Mouse (Mus musculus): ENCODE measurements around the gene Vmn1r38. TPM values are rescaled to one million over a fixed set of nuclear protein-coding genes. Genes with fewer than 3 reads are reported as not detected.

Gene Vmn1r38
- polyA plus RNA-seq (2015; fragmentation: Illumina TruSeq; extraction: RNeasy Lipid Tissue Mini Kit (QIAGEN cat#74804); ENCODE audit: low read depth, low replicate concordance) = not detected

DNA sequence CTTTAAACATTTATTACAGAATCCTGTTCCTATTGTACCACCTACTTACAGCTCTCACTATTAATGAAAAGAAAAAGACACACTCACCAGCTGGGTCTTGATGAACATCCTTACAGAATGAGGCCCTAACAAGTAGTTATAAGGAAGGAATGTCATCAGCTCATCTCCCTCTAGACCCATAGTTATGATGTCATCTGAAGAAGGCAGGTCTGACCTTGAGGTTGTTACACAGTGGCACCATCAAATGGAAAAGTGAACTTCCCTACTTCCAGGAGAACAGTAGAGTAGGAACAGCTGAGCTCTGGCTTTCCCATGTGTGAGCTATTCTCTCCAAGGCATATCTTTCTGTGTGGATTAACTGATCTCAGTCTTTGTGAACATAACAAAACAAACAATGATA is at the start of gene Vmn1r38:
Gene Vmn1r38, minus strand, starts transcription at position 101 of the 400 bp plus-strand sequence.

GRCm38 (mm10) chr6:66810509-66810908 is 28.1 kb upstream of the Vmn1r38 start, which contains the start of gene Vmn1r39:
TSS of gene Vmn1r39 (minus strand) at chr6:66810609.

DNA sequence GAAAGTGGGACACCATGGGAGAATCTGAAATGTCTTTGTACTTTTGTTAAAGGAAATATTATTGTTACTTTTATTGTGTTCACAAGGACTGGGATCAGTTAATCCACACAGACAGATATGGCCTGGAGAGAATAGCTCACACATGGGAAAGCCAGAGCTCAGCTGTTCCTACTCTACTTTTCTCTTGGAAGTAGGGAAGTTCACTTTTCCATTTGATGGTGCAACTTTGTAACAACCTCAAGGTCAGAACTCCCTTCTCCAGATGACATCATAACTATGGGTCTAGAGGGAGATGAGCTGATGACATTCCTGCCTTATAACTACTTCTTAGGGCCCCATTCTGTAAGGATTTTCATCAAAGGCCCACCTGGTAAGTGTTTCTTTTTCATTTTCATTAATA is 53.3 kb downstream of the Vmn1r38 start, which contains the start of gene Vmn1r37:
Gene Vmn1r37, plus strand, starts transcription at position 301 of the 400 bp plus-strand sequence.

Other genes starting within 250 kb of the Vmn1r38 start
- gene Mad2l1, start 247.2 kb downstream of the Vmn1r38 start, polyA plus RNA-seq (2015; fragmentation: Illumina TruSeq; extraction: RNeasy Lipid Tissue Mini Kit (QIAGEN cat#74804); ENCODE audit: low read depth, low replicate concordance) = 13.1 TPM
- not detected for gene Vmn1r32, start 222.5 kb downstream of the Vmn1r38 start, polyA plus RNA-seq (2015; fragmentation: Illumina TruSeq; extraction: RNeasy Lipid Tissue Mini Kit (QIAGEN cat#74804); ENCODE audit: low read depth, low replicate concordance)
- not detected for gene Vmn1r33, start 164.3 kb downstream of the Vmn1r38 start, polyA plus RNA-seq (2015; fragmentation: Illumina TruSeq; extraction: RNeasy Lipid Tissue Mini Kit (QIAGEN cat#74804); ENCODE audit: low read depth, low replicate concordance)
- gene Vmn1r34, start 138.7 kb downstream of the Vmn1r38 start, polyA plus RNA-seq (2015; fragmentation: Illumina TruSeq; extraction: RNeasy Lipid Tissue Mini Kit (QIAGEN cat#74804); ENCODE audit: low read depth, low replicate concordance) = not detected
- gene Vmn1r35, start 96.7 kb downstream of the Vmn1r38 start, polyA plus RNA-seq (2015; fragmentation: Illumina TruSeq; extraction: RNeasy Lipid Tissue Mini Kit (QIAGEN cat#74804); ENCODE audit: low read depth, low replicate concordance) = not detected
- not detected for gene Vmn1r36, start 63.5 kb downstream of the Vmn1r38 start, polyA plus RNA-seq (2015; fragmentation: Illumina TruSeq; extraction: RNeasy Lipid Tissue Mini Kit (QIAGEN cat#74804); ENCODE audit: low read depth, low replicate concordance)
- gene Vmn1r37, start 53.2 kb downstream of the Vmn1r38 start, polyA plus RNA-seq (2015; fragmentation: Illumina TruSeq; extraction: RNeasy Lipid Tissue Mini Kit (QIAGEN cat#74804); ENCODE audit: low read depth, low replicate concordance) = not detected
- not detected for gene Vmn1r39, start 28.0 kb upstream of the Vmn1r38 start, polyA plus RNA-seq (2015; fragmentation: Illumina TruSeq; extraction: RNeasy Lipid Tissue Mini Kit (QIAGEN cat#74804); ENCODE audit: low read depth, low replicate concordance)
- 55.7 TPM for gene Gng12, start 113.8 kb upstream of the Vmn1r38 start, polyA plus RNA-seq (2015; fragmentation: Illumina TruSeq; extraction: RNeasy Lipid Tissue Mini Kit (QIAGEN cat#74804); ENCODE audit: low read depth, low replicate concordance)